Mouse (Mus musculus) lung, embryonic 14.5 days (tissue): ENCODE data around the gene Prickle1. TPM values are rescaled to one million over a fixed set of nuclear protein-coding genes. Genes with fewer than 3 reads are reported as not detected.

Experiments
- ATAC-seq: fragments of 200-750 bp; cut with Nextera tagmentation; 2 replicates; pipeline ENCODE4 v1.8.0; 2017; ENCODE audit warnings: mild to moderate bottlenecking, moderate TSS enrichment, moderate library complexity; ENCODE audit not compliant: insufficient read depth
- DNase-seq: peaks from one replicate; pipeline ENCODE4 v3.0.0-alpha.2; 2015
- H3K27ac ChIP-seq: fragments of 300-500 bp; sonication (generic); 2 replicates; pipeline ENCODE4 v1.5.1; 2014; ENCODE audit warnings: low read depth, mild to moderate bottlenecking, moderate library complexity
- H3K27me3 ChIP-seq: fragments of 300-500 bp; sonication (generic); 2 replicates; pipeline ENCODE4 v1.6.1; 2014; ENCODE audit warnings: low read length, control low read depth; ENCODE audit not compliant: insufficient read depth
- H3K36me3 ChIP-seq: fragments of 300-500 bp; sonication (generic); 2 replicates; pipeline ENCODE4 v1.6.1; 2014; ENCODE audit warnings: control low read depth; ENCODE audit not compliant: insufficient read depth
- H3K4me1 ChIP-seq: fragments of 300-500 bp; sonication (generic); 2 replicates; pipeline ENCODE4 v1.6.1; 2014; ENCODE audit warnings: antibody characterized with exemption, control low read depth; ENCODE audit not compliant: insufficient read depth
- H3K4me2 ChIP-seq: fragments of 300-500 bp; sonication (generic); 2 replicates; pipeline ENCODE4 v1.6.1; 2014; ENCODE audit warnings: mild to moderate bottlenecking
- H3K4me3 ChIP-seq: fragments of 300-500 bp; sonication (generic); 2 replicates; pipeline ENCODE4 v1.5.1; 2014; ENCODE audit warnings: low read depth, low read length
- H3K9ac ChIP-seq: fragments of 300-500 bp; sonication (generic); 2 replicates; pipeline ENCODE4 v1.6.1; 2014
- H3K9me3 ChIP-seq: fragments of 300-500 bp; sonication (generic); 2 replicates; pipeline ENCODE4 v1.6.1; 2016; ENCODE audit warnings: low read depth, low read length, control low read depth
- CTCF ChIP-seq: IDR thresholded peaks from 2 replicates; pipeline ENCODE4 v1.5.1; 2016; ENCODE audit warnings: antibody characterized with exemption, low read depth
- WGBS: fragments of 180-500 bp; shearing (Covaris S2); extraction: QIAGEN DNeasy Blood & Tissue Kit; methylation state at CpG from one replicate; pipeline ENCODE4 v1.1.7; 2014; 5-methylcytosine and 5-hydroxymethylcytosine counted together
- polyA plus RNA-seq: library from polyadenylated mRNA; unstranded; fragments of >200 nt; fragmentation: Nextera tagmentation; extraction: Ambion mirVana; gene quantifications from 2 replicates; pipeline ENCODE4 v1.2.1, GENCODE M21; 2014

The Prickle1 gene
- polyA plus RNA-seq, 1 experiment from 2014 or later: 22.7 TPM

- Histone ChIP-seq H3K4me3 (no peak overlapping the region), H3K9ac (no peak overlapping the region), H3K27me3 (no peaks in the 10 kb centered on the region), H3K4me1 (peaks cover 14% of the 10 kb centered on the region; the same call in 1 of the 2 replicates), H3K36me3 (no peaks in the 10 kb centered on the region), H3K9me3 (no peaks in the 10 kb centered on the region), H3K4me2 (peak overlapping the region; percentile 35), H3K27ac (peak overlapping the region; percentile 74; the same call in 1 of the 2 replicates)
- ATAC-seq (peak; percentile 35; the same call in 1 of the 2 replicates), DNase-seq (peak; percentile 51)
- TF ChIP-seq CTCF: no peak
- 55% methylated on average over 21 of the region's 21 CpGs for WGBS
Observed at GRCm38 (mm10) chr15:93627836-93628797, 32.4 kb upstream of the Prickle1 start.

- no peaks in the 10 kb centered on the region for H3K36me3 ChIP-seq
- no peak overlapping the region for H3K9ac ChIP-seq
- no peak for ATAC-seq
- no peak overlapping the region for H3K4me3 ChIP-seq
- no peaks in the 10 kb centered on the region for H3K27me3 ChIP-seq
- no peak for TF ChIP-seq CTCF
- no peak overlapping the region for H3K4me2 ChIP-seq
- no peak for DNase-seq
- 74% methylated on average over 4 of the region's 4 CpGs for WGBS
- no peaks in the 10 kb centered on the region for H3K4me1 ChIP-seq
- H3K9me3 ChIP-seq: no peaks in the 10 kb centered on the region
- no peak overlapping the region for H3K27ac ChIP-seq
Observed at GRCm38 (mm10) chr15:93619551-93619950, 23.9 kb upstream of the Prickle1 start.

- H3K9me3 ChIP-seq: no peaks in the 10 kb centered on the region
- H3K27me3 ChIP-seq: no peaks in the 10 kb centered on the region
- no peak for TF ChIP-seq CTCF
- no peak overlapping the region for H3K4me3 ChIP-seq
- H3K4me1 ChIP-seq: no peaks in the 10 kb centered on the region
- 42% methylated on average over 6 of the region's 6 CpGs for WGBS
- DNase-seq (peak; percentile 31), ATAC-seq (no peak)
- no peak overlapping the region for H3K9ac ChIP-seq
- H3K27ac ChIP-seq: no peak overlapping the region
- no peak overlapping the region for H3K4me2 ChIP-seq
- H3K36me3 ChIP-seq: no peaks in the 10 kb centered on the region
Observed at GRCm38 (mm10) chr15:93618442-93619150, 22.9 kb upstream of the Prickle1 start.

- Histone ChIP-seq H3K36me3 (no peaks in the 10 kb centered on the region), H3K4me2 (no peak overlapping the region), H3K4me1 (no peaks in the 10 kb centered on the region), H3K4me3 (no peak overlapping the region), H3K27me3 (no peaks in the 10 kb centered on the region), H3K27ac (no peak overlapping the region), H3K9me3 (no peaks in the 10 kb centered on the region), H3K9ac (no peak overlapping the region)
- 97% methylated on average over 4 of the region's 4 CpGs for WGBS
- ATAC-seq (no peak), DNase-seq (no peak)
- TF ChIP-seq CTCF: no peak
Observed at GRCm38 (mm10) chr15:93616277-93616676, 20.6 kb upstream of the Prickle1 start.

GRCm38 (mm10) chr15:93615031-93615430 is 19.3 kb upstream of the Prickle1 start:
- WGBS: 82% methylated on average over 3 of the region's 3 CpGs
- no peak overlapping the region for H3K9ac ChIP-seq

GRCm38 (mm10) chr15:93613606-93614005 is 17.9 kb upstream of the Prickle1 start:
- 51% methylated on average over 3 of the region's 3 CpGs for WGBS
- Histone ChIP-seq H3K9ac (no peak overlapping the region), H3K27me3 (no peaks in the 10 kb centered on the region), H3K27ac (no peak overlapping the region), H3K4me2 (no peak overlapping the region), H3K9me3 (no peaks in the 10 kb centered on the region), H3K4me1 (no peaks in the 10 kb centered on the region), H3K36me3 (no peaks in the 10 kb centered on the region), H3K4me3 (no peak overlapping the region)
- ATAC-seq: no peak
- no peak for DNase-seq
- TF ChIP-seq CTCF: no peak

More at GRCm38 (mm10) chr15:93615031-93615430, 19.3 kb upstream of the Prickle1 start:
- Histone ChIP-seq H3K9me3 (no peaks in the 10 kb centered on the region), H3K27me3 (no peaks in the 10 kb centered on the region), H3K4me2 (no peak overlapping the region), H3K4me3 (no peak overlapping the region), H3K36me3 (no peaks in the 10 kb centered on the region), H3K4me1 (no peaks in the 10 kb centered on the region), H3K27ac (no peak overlapping the region)
- no peak for ATAC-seq
- DNase-seq: no peak
- TF ChIP-seq CTCF: no peak
